Mouse (Mus musculus) lung, embryonic 14.5 days (tissue): ENCODE results near the gene Dusp6. TPM values are rescaled to one million over a fixed set of nuclear protein-coding genes. Genes with fewer than 3 reads are reported as not detected.
A peak's percentile ranks its signal among the peaks of the same experiment; 100 is the strongest.

Experiments used
- ATAC-seq: fragments of 200-750 bp; cut with Nextera tagmentation; 2 replicates; pipeline ENCODE4 v1.8.0; 2017; ENCODE audit warnings: mild to moderate bottlenecking, moderate TSS enrichment, moderate library complexity; ENCODE audit not compliant: insufficient read depth
- DNase-seq: peaks from one replicate; pipeline ENCODE4 v3.0.0-alpha.2; 2015
- H3K27ac ChIP-seq: fragments of 300-500 bp; sonication (generic); 2 replicates; pipeline ENCODE4 v1.5.1; 2014; ENCODE audit warnings: low read depth, mild to moderate bottlenecking, moderate library complexity
- H3K27me3 ChIP-seq: fragments of 300-500 bp; sonication (generic); 2 replicates; pipeline ENCODE4 v1.6.1; 2014; ENCODE audit warnings: low read length, control low read depth; ENCODE audit not compliant: insufficient read depth
- H3K36me3 ChIP-seq: fragments of 300-500 bp; sonication (generic); 2 replicates; pipeline ENCODE4 v1.6.1; 2014; ENCODE audit warnings: control low read depth; ENCODE audit not compliant: insufficient read depth
- H3K4me1 ChIP-seq: fragments of 300-500 bp; sonication (generic); 2 replicates; pipeline ENCODE4 v1.6.1; 2014; ENCODE audit warnings: antibody characterized with exemption, control low read depth; ENCODE audit not compliant: insufficient read depth
- H3K4me2 ChIP-seq: fragments of 300-500 bp; sonication (generic); 2 replicates; pipeline ENCODE4 v1.6.1; 2014; ENCODE audit warnings: mild to moderate bottlenecking
- H3K4me3 ChIP-seq: fragments of 300-500 bp; sonication (generic); 2 replicates; pipeline ENCODE4 v1.5.1; 2014; ENCODE audit warnings: low read depth, low read length
- H3K9ac ChIP-seq: fragments of 300-500 bp; sonication (generic); 2 replicates; pipeline ENCODE4 v1.6.1; 2014
- H3K9me3 ChIP-seq: fragments of 300-500 bp; sonication (generic); 2 replicates; pipeline ENCODE4 v1.6.1; 2016; ENCODE audit warnings: low read depth, low read length, control low read depth
- CTCF ChIP-seq: IDR thresholded peaks from 2 replicates; pipeline ENCODE4 v1.5.1; 2016; ENCODE audit warnings: antibody characterized with exemption, low read depth
- WGBS: fragments of 180-500 bp; shearing (Covaris S2); extraction: QIAGEN DNeasy Blood & Tissue Kit; methylation state at CpG from one replicate; pipeline ENCODE4 v1.1.7; 2014; 5-methylcytosine and 5-hydroxymethylcytosine counted together
- polyA plus RNA-seq: library from polyadenylated mRNA; unstranded; fragments of >200 nt; fragmentation: Nextera tagmentation; extraction: Ambion mirVana; gene quantifications from 2 replicates; pipeline ENCODE4 v1.2.1, GENCODE M21; 2014

Dusp6 gene
- polyA plus RNA-seq, 1 experiment from 2014 or later: 76.8 TPM

DNA sequence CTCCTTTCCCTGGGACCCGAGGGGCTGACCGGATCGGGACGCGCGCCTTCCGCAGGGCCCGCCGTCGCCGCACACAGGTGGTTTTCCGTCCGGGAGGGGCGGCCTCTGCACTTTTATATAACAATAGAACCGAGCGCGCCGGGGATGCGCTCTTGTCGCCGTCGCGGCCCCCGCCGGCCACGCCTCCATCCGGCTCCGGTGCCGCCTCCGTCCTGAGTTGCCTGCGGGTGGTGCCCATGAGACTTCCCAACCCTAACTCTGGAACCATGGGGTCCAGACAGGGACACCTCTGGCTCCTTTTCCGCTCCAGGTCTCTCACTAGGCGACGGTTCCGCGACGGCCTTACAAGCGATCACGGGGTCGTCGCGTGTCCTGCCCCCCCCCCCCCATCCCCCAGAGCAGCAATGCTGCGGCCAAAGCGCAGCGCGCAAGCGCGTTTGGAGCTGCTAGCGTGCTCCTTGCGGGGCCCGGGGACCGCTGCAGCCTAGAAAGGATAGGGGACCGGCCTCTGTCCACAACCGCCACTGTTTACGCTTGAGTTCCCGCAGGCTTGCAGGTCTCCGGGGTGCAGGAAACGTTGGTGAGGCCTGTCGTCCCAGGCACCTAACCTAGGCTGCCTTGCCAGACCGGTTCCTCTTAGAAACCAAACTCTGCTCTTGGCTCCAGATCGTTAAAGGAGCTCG lies 1.3 kb upstream of the Dusp6 start:
- H3K4me1 ChIP-seq: peaks cover 10% of the 10 kb centered on the region; the same call in 1 of the 2 replicates
- H3K27me3 ChIP-seq: no peaks in the 10 kb centered on the region
- 0% methylated on average over 62 of the region's 62 CpGs for WGBS
- H3K9ac ChIP-seq: peak overlapping the region; percentile 93
- peak overlapping the region; percentile 90 for H3K4me3 ChIP-seq
- DNase-seq: peak; percentile 91
- ATAC-seq: peak; percentile 68
- peak overlapping the region; percentile 85 for H3K4me2 ChIP-seq
- H3K27ac ChIP-seq: peak overlapping the region; percentile 99
- peaks cover 8% of the 10 kb centered on the region for H3K36me3 ChIP-seq
- no peak for TF ChIP-seq CTCF
- no peaks in the 10 kb centered on the region for H3K9me3 ChIP-seq

DNA sequence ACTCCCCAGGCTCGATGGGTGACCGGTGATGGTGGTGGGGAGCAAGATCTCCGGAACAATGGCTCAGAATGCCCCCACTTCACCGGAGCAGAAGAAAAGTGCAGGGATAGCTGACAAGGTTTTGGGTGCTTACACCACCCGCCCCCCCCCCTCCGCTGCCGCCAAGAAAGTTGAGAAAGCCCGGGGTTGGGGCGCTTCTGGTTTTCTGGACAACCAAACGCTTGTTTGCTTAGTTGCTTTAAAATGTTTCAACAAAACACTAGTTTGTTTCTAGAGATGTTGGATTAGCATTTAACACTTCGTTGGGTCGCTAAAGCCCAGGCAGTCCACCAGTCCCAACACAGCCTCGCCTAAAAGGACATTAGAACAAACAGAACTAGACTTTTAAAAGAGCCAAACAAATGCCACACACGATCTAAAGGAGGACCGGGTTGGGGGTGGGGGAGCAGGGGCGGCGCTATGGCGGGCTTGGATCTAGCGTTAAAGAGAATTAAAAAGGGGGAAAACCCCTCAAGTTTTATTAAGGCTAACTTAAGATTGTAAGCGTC lies 638 bp upstream of the Dusp6 start:
- TF ChIP-seq CTCF: no peak
- DNase-seq: peak; percentile 63
- Histone ChIP-seq H3K4me2 (peak overlapping the region; percentile 85), H3K4me3 (peak overlapping the region; percentile 90), H3K27ac (peak overlapping the region; percentile 99), H3K4me1 (peaks cover 10% of the 10 kb centered on the region; the same call in 1 of the 2 replicates), H3K9ac (peak overlapping the region; percentile 93), H3K9me3 (no peaks in the 10 kb centered on the region), H3K36me3 (peaks cover 13% of the 10 kb centered on the region), H3K27me3 (no peaks in the 10 kb centered on the region)
- peak; percentile 40 for ATAC-seq
- whole genome bisulfite sequencing: under 1% methylated on average over 20 of the region's 20 CpGs

GRCm38 (mm10) chr10:99263419-99264221 lies 589 bp downstream of the Dusp6 start:
- H3K4me3 ChIP-seq: peak overlapping the region; percentile 90
- under 1% methylated on average over 66 of the region's 66 CpGs for WGBS
- peaks cover 16% of the 10 kb centered on the region for H3K4me1 ChIP-seq
- peak overlapping the region; percentile 85 for H3K4me2 ChIP-seq
- peak overlapping the region; percentile 93 for H3K9ac ChIP-seq
- H3K27me3 ChIP-seq: no peaks in the 10 kb centered on the region
- peaks cover 19% of the 10 kb centered on the region for H3K36me3 ChIP-seq
- no peaks in the 10 kb centered on the region for H3K9me3 ChIP-seq
- H3K27ac ChIP-seq: peak overlapping the region; percentile 99
- ATAC-seq (peak; percentile 18), DNase-seq (peak; percentile 67)
- TF ChIP-seq CTCF: no peak

- Histone ChIP-seq H3K4me1 (peaks cover 16% of the 10 kb centered on the region), H3K9me3 (no peaks in the 10 kb centered on the region), H3K36me3 (peaks cover 19% of the 10 kb centered on the region), H3K4me2 (peak overlapping the region; percentile 85), H3K4me3 (peak overlapping the region; percentile 90), H3K27me3 (no peaks in the 10 kb centered on the region), H3K9ac (peak overlapping the region; percentile 93), H3K27ac (peak overlapping the region; percentile 99)
- DNase-seq: peak; percentile 54
- WGBS: under 1% methylated on average over 26 of the region's 26 CpGs
- TF ChIP-seq CTCF: no peak
- ATAC-seq: no peak
Observed at GRCm38 (mm10) chr10:99264301-99265010, 1.4 kb downstream of the Dusp6 start.

DNA sequence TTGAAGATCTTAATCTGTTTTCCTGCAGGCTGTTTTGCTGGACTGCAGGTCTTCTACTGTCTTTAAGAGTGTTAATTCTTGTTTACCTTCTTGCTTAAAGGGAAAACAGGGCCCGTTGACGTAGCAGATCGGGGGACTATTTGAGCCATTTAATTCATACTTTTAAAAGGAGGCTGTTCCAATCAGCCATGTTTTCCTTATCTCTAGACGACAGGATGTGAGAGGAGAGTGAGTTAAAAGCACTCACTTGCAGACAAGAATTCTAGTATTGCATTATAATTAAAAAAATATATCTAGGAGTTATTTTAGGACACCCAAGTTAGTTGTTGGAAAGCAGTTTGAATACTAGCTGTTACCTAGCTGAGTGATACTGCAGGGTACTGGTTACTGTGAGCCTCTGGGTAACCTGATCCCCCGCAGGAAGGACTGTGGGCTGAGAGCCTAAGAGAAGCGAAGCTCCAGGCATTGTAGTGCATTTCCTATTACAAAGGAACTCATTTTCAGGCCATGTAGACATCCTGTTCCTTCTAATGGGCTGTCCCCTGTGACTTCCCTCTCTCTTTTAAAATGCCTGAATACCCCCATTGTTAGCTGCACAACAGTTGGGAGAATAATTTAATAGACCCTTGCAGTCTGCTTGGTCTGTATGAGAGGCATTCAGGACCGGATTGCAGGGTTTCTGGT lies 2.1 kb downstream of the Dusp6 start:
- Histone ChIP-seq H3K27ac (peak overlapping the region; percentile 99), H3K9me3 (no peaks in the 10 kb centered on the region), H3K4me1 (peaks cover 16% of the 10 kb centered on the region), H3K4me3 (peak overlapping the region; percentile 90), H3K9ac (peak overlapping the region; percentile 93), H3K36me3 (peaks cover 19% of the 10 kb centered on the region), H3K27me3 (no peaks in the 10 kb centered on the region), H3K4me2 (peak overlapping the region; percentile 85)
- WGBS: 4% methylated on average over 7 of the region's 7 CpGs
- TF ChIP-seq CTCF: no peak
- peak; percentile 78 for DNase-seq
- no peak for ATAC-seq

DNA sequence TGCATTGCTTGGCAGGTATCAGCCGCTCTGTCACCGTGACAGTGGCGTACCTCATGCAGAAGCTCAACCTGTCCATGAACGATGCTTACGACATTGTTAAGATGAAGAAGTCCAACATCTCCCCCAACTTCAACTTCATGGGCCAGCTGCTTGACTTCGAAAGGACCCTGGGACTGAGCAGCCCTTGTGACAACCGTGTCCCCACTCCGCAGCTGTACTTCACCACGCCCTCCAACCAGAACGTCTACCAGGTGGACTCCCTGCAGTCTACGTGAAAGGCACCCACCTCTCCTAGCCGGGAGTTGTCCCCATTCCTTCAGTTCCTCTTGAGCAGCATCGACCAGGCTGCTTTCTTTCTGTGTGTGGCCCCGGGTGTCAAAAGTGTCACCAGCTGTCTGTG lies 3.0 kb downstream of the Dusp6 start:
- no peak for TF ChIP-seq CTCF

More for the DNA sequence above, 3.0 kb downstream of the Dusp6 start:
- peak overlapping the region; percentile 85 for H3K4me2 ChIP-seq
- peak overlapping the region; percentile 99 for H3K27ac ChIP-seq
- ATAC-seq: no peak
- H3K27me3 ChIP-seq: no peaks in the 10 kb centered on the region
- H3K36me3 ChIP-seq: peaks cover 19% of the 10 kb centered on the region
- H3K9ac ChIP-seq: peak overlapping the region; percentile 93
- H3K4me3 ChIP-seq: peak overlapping the region; percentile 90
- H3K9me3 ChIP-seq: no peaks in the 10 kb centered on the region
- H3K4me1 ChIP-seq: peaks cover 13% of the 10 kb centered on the region
- 31% methylated on average over 14 of the region's 14 CpGs for WGBS
- DNase-seq: no peak
